Mouse (Mus musculus) CH12.LX (cell line): ENCODE data around the gene Adgrg5. TPM values are rescaled to one million over a fixed set of nuclear protein-coding genes. Genes with fewer than 3 reads are reported as not detected.

ENCODE experiments used
- DNase-seq: peaks from one replicate; pipeline ENCODE4 v3.0.0-alpha.2; 2013; ENCODE audit errors: extremely low read depth
- H3K27ac ChIP-seq: 2 replicates; pipeline ENCODE4 v1.5.1; 2012; ENCODE audit warnings: low read depth, mild to moderate bottlenecking, control low read depth, moderate library complexity; ENCODE audit not compliant: insufficient read depth
- H3K27me3 ChIP-seq: replicated peaks from 2 replicates; pipeline ENCODE3; 2012; ENCODE audit warnings: inconsistent platforms
- H3K36me3 ChIP-seq, 2 experiments: replicated peaks in 1 of 2; 2 replicates each; pipeline versions ENCODE3 to v1.6.1; 2012; ENCODE audit warnings: inconsistent platforms in 1 of 2, low read length in 1 of 2, mild to moderate bottlenecking in 1 of 2, mixed read lengths in 1 of 2, moderate library complexity in 1 of 2; ENCODE audit not compliant: control insufficient read depth in 1 of 2, insufficient read depth in 1 of 2
- H3K4me1 ChIP-seq, 2 experiments: 2 replicates each; pipeline ENCODE4 v1.6.1; 2012; ENCODE audit warnings: inconsistent platforms in 1 of 2, moderate library complexity in 1 of 2; ENCODE audit not compliant: insufficient read depth in 2 of 2, control insufficient read depth in 1 of 2
- H3K4me2 ChIP-seq: 2 replicates; pipeline ENCODE4 v1.6.1; 2012; ENCODE audit warnings: low read depth, mild to moderate bottlenecking, control low read depth; ENCODE audit not compliant: poor library complexity, insufficient read depth, severe bottlenecking
- H3K4me3 ChIP-seq, 3 experiments: fragments of 150-350 bp in 1 of 3; sonication (generic) in 1 of 3; replicated peaks in 1 of 3; 2 replicates each; pipeline versions ENCODE3 to v1.5.1; 2011 to 2012; ENCODE audit warnings: low read depth in 2 of 3, low read length in 2 of 3, mild to moderate bottlenecking in 2 of 3, moderate library complexity in 2 of 3, control low read depth in 1 of 3, improper control_type of control experiment in 1 of 3, inconsistent platforms in 1 of 3, mixed read lengths in 1 of 3; ENCODE audit not compliant: poor library complexity in 1 of 3
- H3K79me2 ChIP-seq: replicated peaks from 2 replicates; pipeline ENCODE4 v1.6.1; 2012; ENCODE audit warnings: mild to moderate bottlenecking, moderate library complexity; ENCODE audit not compliant: control insufficient read depth, poor library complexity, insufficient read depth, severe bottlenecking; ENCODE audit errors: extremely low read depth
- H3K9ac ChIP-seq: 2 replicates; pipeline ENCODE4 v1.6.1; 2012; ENCODE audit warnings: low read depth, mild to moderate bottlenecking, control low read depth, moderate library complexity; ENCODE audit not compliant: insufficient read depth
- H3K9me3 ChIP-seq: replicated peaks from 2 replicates; pipeline ENCODE3; 2012; ENCODE audit warnings: low read length, inconsistent platforms, mixed read lengths
- BHLHE40 ChIP-seq: IDR thresholded peaks from 2 replicates; pipeline ENCODE4 v1.6.1; 2011; ENCODE audit warnings: mild to moderate bottlenecking, low read depth, low read length, improper control_type of control experiment
- CHD1 ChIP-seq: IDR thresholded peaks from 2 replicates; pipeline ENCODE4 v1.6.1; 2012; ENCODE audit warnings: low read depth, low read length, improper control_type of control experiment, inconsistent platforms
- CTCF ChIP-seq, 2 experiments: IDR thresholded peaks in 1 of 2; conservative IDR thresholded peaks in 1 of 2; 2 replicates each; pipeline ENCODE4 v1.5.1; 2011 to 2012; ENCODE audit warnings: low read depth in 2 of 2, low read length in 2 of 2, improper control_type of control experiment in 1 of 2, inconsistent platforms in 1 of 2, mild to moderate bottlenecking in 1 of 2, moderate library complexity in 1 of 2
- EP300 ChIP-seq: IDR thresholded peaks from 2 replicates; pipeline ENCODE4 v1.6.1; 2011; ENCODE audit warnings: low read length, improper control_type of control experiment
- HCFC1 ChIP-seq: IDR thresholded peaks from 2 replicates; pipeline ENCODE4 v1.6.1; 2012; ENCODE audit warnings: low read depth, mild to moderate bottlenecking, inconsistent platforms, low read length, improper control_type of control experiment
- JUN ChIP-seq: IDR thresholded peaks from 2 replicates; pipeline ENCODE4 v1.6.1; 2011; ENCODE audit warnings: low read depth, mild to moderate bottlenecking, low read length, improper control_type of control experiment, moderate library complexity; ENCODE audit not compliant: insufficient read depth
- KAT2A ChIP-seq: IDR thresholded peaks from 2 replicates; pipeline ENCODE4 v1.6.1; 2012; ENCODE audit warnings: low read length, improper control_type of control experiment, inconsistent platforms; ENCODE audit not compliant: insufficient replicate concordance
- MAFK ChIP-seq: IDR thresholded peaks from 2 replicates; pipeline ENCODE4 v1.6.1; 2011; ENCODE audit warnings: low read length, improper control_type of control experiment; ENCODE audit not compliant: insufficient replicate concordance
- MAZ ChIP-seq: IDR thresholded peaks from 2 replicates; pipeline ENCODE4 v1.6.1; 2012; ENCODE audit warnings: low read depth, mild to moderate bottlenecking, inconsistent platforms, low read length, improper control_type of control experiment, moderate library complexity
- MEF2A ChIP-seq: IDR thresholded peaks from 2 replicates; pipeline ENCODE4 v1.6.1; 2014; ENCODE audit warnings: low read depth, mild to moderate bottlenecking, inconsistent platforms, low read length, improper control_type of control experiment, borderline replicate concordance
- MXI1 ChIP-seq: IDR thresholded peaks from 2 replicates; pipeline ENCODE4 v1.6.1; 2011; ENCODE audit warnings: mild to moderate bottlenecking, low read depth, low read length, improper control_type of control experiment
- NELFE ChIP-seq: IDR thresholded peaks from 2 replicates; pipeline ENCODE4 v1.6.1; 2011; ENCODE audit warnings: low read depth, low read length, improper control_type of control experiment
- NRF1 ChIP-seq: IDR thresholded peaks from 2 replicates; pipeline ENCODE4 v1.6.1; 2014; ENCODE audit warnings: low read depth, mild to moderate bottlenecking, inconsistent platforms, low read length, improper control_type of control experiment, moderate library complexity
- POLR2A ChIP-seq: IDR thresholded peaks from 2 replicates; pipeline ENCODE4 v1.6.1; 2011; ENCODE audit warnings: low read depth, mild to moderate bottlenecking, improper control_type of control experiment, low read length
- RCOR1 ChIP-seq: conservative IDR thresholded peaks from 2 replicates; pipeline ENCODE4 v1.6.1; 2012; ENCODE audit warnings: low read depth, mild to moderate bottlenecking, inconsistent platforms, low read length, improper control_type of control experiment
- SMC3 ChIP-seq: IDR thresholded peaks from 2 replicates; pipeline ENCODE4 v1.6.1; 2011; ENCODE audit warnings: low read depth, low read length, improper control_type of control experiment
- TCF12 ChIP-seq: IDR thresholded peaks from 2 replicates; pipeline ENCODE4 v1.6.1; 2014; ENCODE audit warnings: low read depth, mild to moderate bottlenecking, inconsistent platforms, low read length, improper control_type of control experiment
- USF1 ChIP-seq: IDR thresholded peaks from 2 replicates; pipeline ENCODE4 v1.6.1; 2014; ENCODE audit warnings: low read depth, mild to moderate bottlenecking, inconsistent platforms, low read length, improper control_type of control experiment
- ZC3H11A ChIP-seq: IDR thresholded peaks from 2 replicates; pipeline ENCODE4 v1.6.1; 2012; ENCODE audit warnings: low read depth, mild to moderate bottlenecking, inconsistent platforms, low read length, improper control_type of control experiment
- ZNF384 ChIP-seq: IDR thresholded peaks from 2 replicates; pipeline ENCODE4 v1.6.1; 2012; ENCODE audit warnings: low read depth, low read length, improper control_type of control experiment, inconsistent platforms
- dilution Hi-C: fragments of 300-500 bp; cut with MboI; formaldehyde crosslinking; loops from 2 replicates; pipeline ENCODE4 v1.14.3; 2020; ENCODE audit warnings: low sequenced_read_pairs; ENCODE audit not compliant: extremely low pct_unique_long_range_greater_than_20kb, extremely low pct_ligation_motif_present
- in situ Hi-C: fragments of 300-500 bp; cut with MboI; formaldehyde crosslinking; loops from 3 replicates; pipeline ENCODE4 v1.14.3; 2019; ENCODE audit warnings: low sequenced_read_pairs, low pct_ligation_motif_present, low pct_unique_long_range_greater_than_20kb, mixed read lengths
- polyA plus RNA-seq: library from polyadenylated mRNA; unstranded; fragments of >175 nt; gene quantifications from 2 replicates; pipeline ENCODE4 v1.2.1, GENCODE M21; 2012; ENCODE audit warnings: low read depth; ENCODE audit not compliant: insufficient read length
- total RNA-seq, 2 experiments: library from RNA; depleted of rRNA; stranded (reverse); fragments of 300-350 nt in 1 of 2; fragments of >200 nt in 1 of 2; gene quantifications; 2 replicates each; pipeline ENCODE4 v1.2.3; 2012 to 2014

The Adgrg5 gene
- total and polyA plus RNA-seq, 3 experiments = 0.81 to 10.0 (median 6.9) TPM

- dilution Hi-C loops = no loop called here
Observed at GRCm38 (mm10) chr8:94913061-94913660, 10.3 kb upstream of the Adgrg5 start.

GRCm38 (mm10) chr8:94914256-94914655, 9.2 kb upstream of the Adgrg5 start:
- no peak overlapping the region for H3K27ac ChIP-seq
- H3K4me3 ChIP-seq = no peak overlapping the region
- peaks cover 10 to 24% of the 10 kb centered on the region in 2 experiments for H3K36me3 ChIP-seq
- in situ Hi-C loops = no loop called here
- no peak overlapping the region for H3K9ac ChIP-seq
- H3K4me1 ChIP-seq = peaks cover 8 to 40% of the 10 kb centered on the region in 2 experiments
- dilution Hi-C loops = no loop called here
- H3K4me2 ChIP-seq = no peak overlapping the region
- no peaks in the 10 kb centered on the region for H3K79me2 ChIP-seq
- peaks cover 1% of the 10 kb centered on the region for H3K27me3 ChIP-seq
- TF ChIP-seq NRF1 (no peak), ZC3H11A (no peak), JUN (no peak), USF1 (no peak), EP300 (no peak), NELFE (no peak), POLR2A (no peak), MXI1 (no peak)
- H3K9me3 ChIP-seq = peaks cover 7% of the 10 kb centered on the region
- no peak for DNase-seq

More at GRCm38 (mm10) chr8:94913061-94913660, 10.3 kb upstream of the Adgrg5 start:
- in situ Hi-C loops = no loop called here
- peaks cover 10 to 28% of the 10 kb centered on the region in 2 experiments for H3K36me3 ChIP-seq
- no peak overlapping the region for H3K4me3 ChIP-seq
- no peak for TF ChIP-seq MAZ
- TF ChIP-seq USF1 = no peak
- TF ChIP-seq MEF2A = no peak
- no peak for TF ChIP-seq MAFK
- TF ChIP-seq ZNF384 = no peak
- no peak for TF ChIP-seq JUN
- no peak for TF ChIP-seq KAT2A
- no peak for TF ChIP-seq TCF12
- TF ChIP-seq RCOR1 = no peak
- no peak for TF ChIP-seq NRF1
- TF ChIP-seq HCFC1 = no peak
- TF ChIP-seq SMC3 = no peak
- no peak for TF ChIP-seq CHD1
- no peak for TF ChIP-seq CTCF (conservative IDR thresholded peaks at IDR 0.05 in 1 of 2, IDR thresholded peaks at IDR 0.05 in 1 of 2; ENCODE audit: low read depth in 2 of 2, low read length in 2 of 2)
- TF ChIP-seq BHLHE40 = no peak
- TF ChIP-seq, all 38 proteins: peak for 0
- Histone ChIP-seq H3K4me2 (no peak overlapping the region), H3K27ac (no peak overlapping the region), H3K9ac (no peak overlapping the region), H3K9me3 (peaks cover 7% of the 10 kb centered on the region), H3K4me1 (peaks cover 5 to 33% of the 10 kb centered on the region in 2 experiments), H3K79me2 (no peaks in the 10 kb centered on the region), H3K27me3 (peaks cover 1% of the 10 kb centered on the region)
- DNase-seq = no peak
